Mouse (Mus musculus) liver, adult 2 months (tissue): ENCODE results near the gene Heatr6.

Experiments
- CTCF ChIP-seq: fragments of 200-500 bp; IDR thresholded peaks from 2 replicates; pipeline ENCODE4 v1.5.1; 2011; ENCODE audit warnings: low read depth, low read length, control low read depth
- POLR2A ChIP-seq: fragments of 200-500 bp; IDR thresholded peaks from 2 replicates; pipeline ENCODE4 v1.6.1; 2011; ENCODE audit warnings: low read length, control low read depth; ENCODE audit not compliant: insufficient read depth; ENCODE audit errors: extremely low read depth

DNA sequence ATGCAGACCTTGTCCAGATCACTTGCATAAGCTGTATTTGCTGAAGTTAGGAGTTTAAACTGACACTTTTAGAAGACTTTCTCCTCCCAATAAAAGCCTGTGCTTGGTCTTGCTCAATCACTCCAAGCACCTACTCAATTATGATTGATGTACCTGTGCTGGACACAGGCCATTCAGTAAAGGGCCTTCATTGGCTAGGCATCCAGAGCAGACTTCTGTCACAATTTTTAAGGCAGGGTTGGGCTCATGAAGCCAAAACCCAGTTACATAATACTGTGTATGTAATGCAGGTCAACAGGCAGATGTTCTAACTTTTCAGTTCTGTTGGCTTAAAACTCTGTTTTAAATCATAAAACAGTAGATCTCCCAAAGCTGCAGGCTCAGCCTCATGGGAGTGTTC lies 32.7 kb upstream of the Heatr6 start:
- no peak for TF ChIP-seq CTCF
- no peak for TF ChIP-seq POLR2A
